Mouse (Mus musculus): ENCODE results near the gene Zfp90.

Gene Zfp90

DNA sequence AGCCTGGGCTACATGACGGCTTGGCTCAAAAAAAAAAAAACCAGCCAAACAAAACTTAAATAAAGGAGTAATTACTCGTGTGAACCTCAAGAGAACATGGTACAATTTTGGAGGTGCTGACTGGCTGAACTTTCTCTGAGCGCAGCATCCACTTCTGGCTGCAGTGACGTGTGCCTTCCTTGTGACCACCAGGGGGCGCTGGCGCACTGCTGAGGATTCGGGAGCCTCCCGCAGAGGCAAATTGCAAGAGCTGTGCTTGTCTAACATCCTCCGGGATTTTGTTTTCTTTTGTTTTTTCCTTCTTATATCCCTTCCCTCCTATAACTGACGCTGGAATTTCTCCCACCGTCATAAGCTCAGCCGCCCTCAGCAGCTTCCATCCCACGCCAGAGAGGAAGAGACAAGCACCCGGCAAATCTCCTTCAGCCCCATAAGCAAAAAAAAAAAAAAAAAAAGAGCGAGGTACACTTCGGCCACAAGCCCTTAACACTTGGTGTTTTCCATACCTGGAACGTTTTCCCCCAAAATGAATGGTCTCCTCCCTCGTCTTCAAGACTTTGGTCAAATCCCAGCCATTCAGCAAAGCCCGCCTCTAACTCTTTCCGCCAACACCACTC is 17.9 kb downstream of the Zfp90 start:
- peak; percentile 77 for DNase-seq (ENCODE audit: low read depth, low spot score)

- no peak for DNase-seq (ENCODE audit: low read depth, low spot score)
Observed at GRCm38 (mm10) chr8:106433667-106434066, 18.5 kb downstream of the Zfp90 start.

GRCm38 (mm10) chr8:106437781-106438180 is 22.7 kb downstream of the Zfp90 start:
- DNase-seq (ENCODE audit: low read depth, low spot score) = no peak

DNA sequence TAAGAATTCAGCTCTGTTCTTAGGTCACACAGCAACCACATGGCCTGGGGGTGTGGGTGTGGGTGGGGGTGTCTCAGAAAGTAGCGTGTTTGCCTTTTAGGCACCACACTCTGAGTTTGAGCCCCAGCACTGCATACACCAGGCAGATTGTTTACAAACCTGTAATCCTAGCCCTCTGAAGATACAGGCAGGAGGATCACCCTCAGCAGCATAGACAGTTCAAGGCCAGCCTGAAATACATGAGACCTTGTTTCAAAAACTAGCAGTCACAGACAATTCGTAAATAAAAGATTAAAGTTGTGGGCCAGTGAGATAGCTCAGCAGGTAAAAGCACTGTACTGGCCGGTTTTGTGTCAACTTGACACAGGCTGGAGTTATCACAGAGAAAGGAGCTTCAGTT is 25.0 kb downstream of the Zfp90 start:
- no peak for DNase-seq (ENCODE audit: low read depth, low spot score)

DNA sequence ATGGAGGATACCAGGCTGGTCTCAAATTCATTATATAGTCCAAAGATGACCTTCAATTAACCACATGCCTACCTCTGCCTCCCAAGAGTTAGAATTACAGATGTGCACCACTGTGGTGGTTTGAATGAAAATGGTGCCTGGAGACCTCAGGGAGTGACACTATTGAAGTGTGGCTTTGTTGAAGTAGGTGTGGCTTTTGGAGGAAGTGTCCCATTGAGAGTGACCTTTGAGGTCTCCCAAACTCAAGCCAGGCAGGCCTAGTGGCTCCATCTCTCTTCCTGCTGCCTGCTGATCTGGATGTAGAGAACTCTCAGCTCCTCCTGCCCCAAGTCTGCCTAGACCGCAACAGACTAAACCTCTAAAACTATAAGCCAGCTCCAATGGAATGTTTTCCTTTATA is 27.6 kb downstream of the Zfp90 start:
- DNase-seq (ENCODE audit: low read depth, low spot score) = no peak

GRCm38 (mm10) chr8:106451301-106452085 is 36.4 kb downstream of the Zfp90 start:
- DNase-seq (ENCODE audit: low read depth, low spot score) = no peak

GRCm38 (mm10) chr8:106452701-106453481 is 37.8 kb downstream of the Zfp90 start:
- DNase-seq (ENCODE audit: low read depth, low spot score) = no peak

DNA sequence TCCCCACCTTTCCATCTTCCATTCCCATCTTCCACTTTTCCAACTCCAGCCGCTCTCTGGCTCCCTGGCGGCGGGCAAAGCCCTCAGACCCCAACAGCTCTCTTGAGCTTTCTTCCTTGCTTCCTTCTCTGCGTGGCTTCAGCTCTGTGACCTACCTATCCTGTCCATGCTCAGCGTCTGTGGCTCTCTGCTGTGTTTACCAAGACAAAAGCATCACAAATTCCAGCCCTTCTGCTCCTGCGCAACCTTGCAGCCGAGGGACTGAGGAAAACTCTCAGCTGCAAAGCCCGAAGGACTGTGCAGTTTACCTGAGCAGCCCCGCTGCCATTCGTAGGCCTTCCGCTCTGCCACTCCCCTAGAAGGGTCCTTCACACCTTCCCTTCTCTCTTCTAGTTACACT is 38.9 kb downstream of the Zfp90 start:
- no peak for DNase-seq (ENCODE audit: low read depth, low spot score)

DNA sequence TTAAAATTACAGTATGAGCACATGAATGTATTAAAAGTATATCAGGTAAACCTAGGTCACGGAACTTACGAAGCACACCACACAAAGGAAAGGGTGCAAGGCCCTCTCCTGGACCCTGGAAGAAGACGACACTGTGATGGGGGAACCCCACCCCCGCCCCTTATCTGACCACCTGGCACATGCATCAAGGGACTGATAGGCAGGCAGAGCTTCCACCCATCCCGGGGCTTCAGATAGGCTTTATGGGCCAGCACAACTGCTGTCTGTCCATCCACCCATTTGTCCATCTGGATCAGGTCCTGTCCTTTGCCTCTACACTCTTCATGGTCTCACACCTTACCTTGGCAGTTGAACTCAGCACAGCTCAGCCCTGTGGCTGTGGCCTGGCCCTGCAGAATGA is 47.0 kb downstream of the Zfp90 start:
- DNase-seq (ENCODE audit: low read depth, low spot score) = no peak

- DNase-seq (ENCODE audit: low read depth, low spot score) = no peak
Observed at GRCm38 (mm10) chr8:106463795-106464194, 48.7 kb downstream of the Zfp90 start.

- DNase-seq (ENCODE audit: low read depth, low spot score) = peak; percentile 19
Observed at GRCm38 (mm10) chr8:106469485-106469884, 54.4 kb downstream of the Zfp90 start.

GRCm38 (mm10) chr8:106474001-106474400 is 58.9 kb downstream of the Zfp90 start:
- no peak for DNase-seq (ENCODE audit: low read depth, low spot score)

Measured in embryo, embryonic 11.5 days (tissue).